Mouse (Mus musculus) spleen, adult 2 months (tissue): ENCODE measurements around the gene Zfp335. TPM values are rescaled to one million over a fixed set of nuclear protein-coding genes. Genes with fewer than 3 reads are reported as not detected.

ENCODE experiments used
- DNase-seq, 2 experiments: peaks; one replicate each; pipeline versions ENCODE4 v3.0.0 to v3.0.0-alpha.2; 2012 to 2021; ENCODE audit warnings: low spot score in 2 of 2, low read depth in 1 of 2
- H3K27ac ChIP-seq: fragments of 200-500 bp; 2 replicates; pipeline ENCODE4 v1.5.1; 2012; ENCODE audit warnings: low read length, inconsistent platforms; ENCODE audit not compliant: insufficient read depth
- H3K27me3 ChIP-seq: fragments of 200-500 bp; 2 replicates; pipeline ENCODE4 v1.6.1; 2012; ENCODE audit warnings: mild to moderate bottlenecking, moderate library complexity, low read length, inconsistent platforms; ENCODE audit not compliant: control insufficient read depth, insufficient read depth
- H3K36me3 ChIP-seq: fragments of 200-500 bp; 2 replicates; pipeline ENCODE4 v1.6.1; 2012; ENCODE audit warnings: mild to moderate bottlenecking, low read length, inconsistent platforms; ENCODE audit not compliant: control insufficient read depth, insufficient read depth
- H3K4me1 ChIP-seq: fragments of 200-500 bp; 2 replicates; pipeline ENCODE4 v1.6.1; 2011; ENCODE audit warnings: inconsistent platforms; ENCODE audit not compliant: control insufficient read depth, insufficient read depth, insufficient read length
- H3K4me3 ChIP-seq: fragments of 200-500 bp; 2 replicates; pipeline ENCODE4 v1.5.1; 2011; ENCODE audit warnings: mild to moderate bottlenecking, inconsistent platforms; ENCODE audit not compliant: insufficient read depth, insufficient read length; ENCODE audit errors: extremely low read depth
- CTCF ChIP-seq: fragments of 200-500 bp; IDR thresholded peaks from 2 replicates; pipeline ENCODE4 v1.5.1; 2011; ENCODE audit warnings: mild to moderate bottlenecking, inconsistent platforms; ENCODE audit not compliant: insufficient read depth, insufficient read length, insufficient replicate concordance; ENCODE audit errors: extremely low read depth
- POLR2A ChIP-seq: fragments of 200-500 bp; IDR thresholded peaks from 2 replicates; pipeline ENCODE4 v1.6.1; 2011; ENCODE audit warnings: low read depth, low read length, inconsistent platforms
- WGBS: fragments of 180-500 bp; shearing (Covaris S2); methylation state at CpG from one replicate; pipeline ENCODE4 v1.1.7; 2018; 5-methylcytosine and 5-hydroxymethylcytosine counted together
- polyA plus RNA-seq: library from polyadenylated mRNA; depleted of rRNA; stranded (reverse); fragments of >200 nt; gene quantifications from 2 replicates; pipeline ENCODE4 v1.2.3, GENCODE M21; 2012

The Zfp335 gene
- polyA plus RNA-seq, 1 experiment = 37.8 TPM

- 99% methylated on average over 4 of the region's 4 CpGs for WGBS
- Histone ChIP-seq H3K4me3 (no peak overlapping the region), H3K27ac (no peak overlapping the region), H3K4me1 (peaks cover 8% of the 10 kb centered on the region; the same call in 1 of the 2 replicates), H3K36me3 (peaks cover 55% of the 10 kb centered on the region), H3K27me3 (no peaks in the 10 kb centered on the region)
- no peak for DNase-seq
- TF ChIP-seq POLR2A (no peak), CTCF (no peak)
These were observed 5.5 kb downstream of the Zfp335 start for GRCm38 (mm10) chr2:164906071-164906470.

- DNase-seq = no peak
- H3K4me3 ChIP-seq = no peak overlapping the region
- no peaks in the 10 kb centered on the region; the same call in 1 of the 2 replicates for H3K4me1 ChIP-seq
- peaks cover 70% of the 10 kb centered on the region for H3K36me3 ChIP-seq
- H3K27me3 ChIP-seq = no peaks in the 10 kb centered on the region
- TF ChIP-seq POLR2A (no peak), CTCF (no peak)
- WGBS = 77% methylated on average over 1 of the region's 1 CpGs
- no peak overlapping the region for H3K27ac ChIP-seq
These were observed 8.1 kb downstream of the Zfp335 start for GRCm38 (mm10) chr2:164903496-164903895.

GRCm38 (mm10) chr2:164901380-164901779, 10.2 kb downstream of the Zfp335 start:
- H3K27ac ChIP-seq = no peak overlapping the region
- 86% methylated on average over 13 of the region's 13 CpGs for WGBS
- peaks cover 69% of the 10 kb centered on the region for H3K36me3 ChIP-seq
- no peak overlapping the region for H3K4me3 ChIP-seq
- DNase-seq = no peak
- no peak for TF ChIP-seq CTCF
- no peak for TF ChIP-seq POLR2A
- H3K4me1 ChIP-seq = no peaks in the 10 kb centered on the region; the same call in 1 of the 2 replicates
- no peaks in the 10 kb centered on the region for H3K27me3 ChIP-seq

- Histone ChIP-seq H3K4me1 (no peaks in the 10 kb centered on the region; the same call in 1 of the 2 replicates), H3K27ac (peak overlapping the region; percentile 44; the same call in 1 of the 2 replicates), H3K27me3 (no peaks in the 10 kb centered on the region), H3K36me3 (peaks cover 65% of the 10 kb centered on the region), H3K4me3 (no peak overlapping the region)
- no peak for DNase-seq
- TF ChIP-seq CTCF = no peak
- no peak for TF ChIP-seq POLR2A
- WGBS = 79% methylated on average over 16 of the region's 16 CpGs
These were observed 11.7 kb downstream of the Zfp335 start for GRCm38 (mm10) chr2:164899723-164900459.

- Histone ChIP-seq H3K36me3 (peaks cover 64% of the 10 kb centered on the region), H3K27ac (no peak overlapping the region), H3K4me1 (no peaks in the 10 kb centered on the region; the same call in 1 of the 2 replicates), H3K27me3 (no peaks in the 10 kb centered on the region), H3K4me3 (no peak overlapping the region)
- no peak for DNase-seq
- no peak for TF ChIP-seq CTCF
- no peak for TF ChIP-seq POLR2A
- WGBS = 87% methylated on average over 15 of the region's 15 CpGs
These were observed 12.5 kb downstream of the Zfp335 start for GRCm38 (mm10) chr2:164899034-164899433.

GRCm38 (mm10) chr2:164898008-164898407, 13.5 kb downstream of the Zfp335 start:
- H3K4me1 ChIP-seq = no peaks in the 10 kb centered on the region; the same call in 1 of the 2 replicates
- peaks cover 73% of the 10 kb centered on the region for H3K36me3 ChIP-seq
- DNase-seq = peak in 1 of 2 experiments; percentile 40
- no peaks in the 10 kb centered on the region for H3K27me3 ChIP-seq
- no peak overlapping the region for H3K27ac ChIP-seq
- TF ChIP-seq POLR2A = no peak
- TF ChIP-seq CTCF = no peak
- H3K4me3 ChIP-seq = no peak overlapping the region
- 94% methylated on average over 7 of the region's 7 CpGs for WGBS

- no peak overlapping the region for H3K27ac ChIP-seq
- no peaks in the 10 kb centered on the region for H3K27me3 ChIP-seq
- no peak overlapping the region for H3K4me3 ChIP-seq
- no peaks in the 10 kb centered on the region; the same call in 1 of the 2 replicates for H3K4me1 ChIP-seq
- TF ChIP-seq CTCF (no peak), POLR2A (no peak)
- H3K36me3 ChIP-seq = peaks cover 76% of the 10 kb centered on the region
- WGBS = 93% methylated on average over 6 of the region's 6 CpGs
- DNase-seq = no peak
These were observed 15.7 kb downstream of the Zfp335 start for GRCm38 (mm10) chr2:164895885-164896284.
